Mouse (Mus musculus) MEL (cell line): ENCODE measurements around the gene Otog.

Experiments used
- CTCF ChIP-seq, 3 experiments: IDR thresholded peaks in 2 of 3; conservative IDR thresholded peaks in 1 of 3; 2 replicates each; pipeline ENCODE4 v1.5.1; 2011 to 2012; ENCODE audit warnings: low read length in 3 of 3, low read depth in 2 of 3, mild to moderate bottlenecking in 2 of 3, improper control_type of control experiment in 1 of 3, inconsistent platforms in 1 of 3, mixed read lengths in 1 of 3, moderate library complexity in 1 of 3; ENCODE audit not compliant: control insufficient read depth in 1 of 3, insufficient read depth in 1 of 3, poor library complexity in 1 of 3, severe bottlenecking in 1 of 3
- EP300 ChIP-seq, 2 experiments: IDR thresholded peaks; 2 replicates each; pipeline ENCODE4 v1.6.1; 2011; ENCODE audit warnings: improper control_type of control experiment in 2 of 2, low read length in 2 of 2, low read depth in 1 of 2, mild to moderate bottlenecking in 1 of 2
- GABPA ChIP-seq: IDR thresholded peaks from 2 replicates; pipeline ENCODE4 v1.6.1; 2012; ENCODE audit warnings: low read depth, mild to moderate bottlenecking, inconsistent platforms, low read length, improper control_type of control experiment, moderate library complexity

- TF ChIP-seq EP300 (IDR thresholded peaks at IDR 0.05; ENCODE audit: low read depth in 1 of 2, low read length in 2 of 2) (no peak), GABPA (no peak), CTCF (IDR thresholded peaks at IDR 0.05 in 2 of 3, conservative IDR thresholded peaks at IDR 0.05 in 1 of 3; ENCODE audit: control insufficient read depth in 1 of 3, insufficient read depth in 1 of 3, low read depth in 2 of 3, low read length in 3 of 3, poor library complexity in 1 of 3, severe bottlenecking in 1 of 3) (no peak)
Observed at GRCm38 (mm10) chr7:46340295-46340694, 99.5 kb downstream of the Otog start.
